Mouse (Mus musculus) heart, adult 2 months (tissue): ENCODE measurements around the gene Extl1. TPM values are rescaled to one million over a fixed set of nuclear protein-coding genes. Genes with fewer than 3 reads are reported as not detected.

Experiments
- DNase-seq, 2 experiments: peaks; one replicate each; pipeline ENCODE4 v3.0.0; 2021
- H3K27ac ChIP-seq: fragments of 200-600 bp; 2 replicates; pipeline ENCODE4 v1.8.1; 2022
- H3K27me3 ChIP-seq: fragments of 200-500 bp; 2 replicates; pipeline ENCODE4 v1.6.1; 2012; ENCODE audit warnings: mild to moderate bottlenecking, low read length, inconsistent platforms, mixed read lengths; ENCODE audit not compliant: control insufficient read depth, insufficient read depth
- H3K36me3 ChIP-seq: fragments of 200-500 bp; 2 replicates; pipeline ENCODE4 v1.6.1; 2012; ENCODE audit warnings: low read length, inconsistent platforms; ENCODE audit not compliant: control insufficient read depth, insufficient read depth
- H3K4me1 ChIP-seq: fragments of 200-500 bp; 2 replicates; pipeline ENCODE4 v1.6.1; 2011; ENCODE audit warnings: low read length; ENCODE audit not compliant: control insufficient read depth, insufficient read depth
- H3K4me3 ChIP-seq: fragments of 200-600 bp; 2 replicates; pipeline ENCODE4 v1.8.1; 2022
- H3K79me2 ChIP-seq: fragments of 200-500 bp; replicated peaks from 2 replicates; pipeline ENCODE4 v1.6.1; 2012; ENCODE audit warnings: mild to moderate bottlenecking, inconsistent platforms, low read length, moderate library complexity, mixed read lengths; ENCODE audit not compliant: control insufficient read depth, insufficient read depth
- H3K9ac ChIP-seq: fragments of 200-500 bp; 2 replicates; pipeline ENCODE4 v1.6.1; 2012; ENCODE audit warnings: low read depth, mild to moderate bottlenecking, control low read depth, inconsistent platforms, low read length, mixed read lengths
- CTCF ChIP-seq: fragments of 200-600 bp; IDR thresholded peaks from 2 replicates; pipeline ENCODE4 v1.8.1; 2022; ENCODE audit warnings: antibody characterized with exemption, mild to moderate bottlenecking, moderate library complexity
- EP300 ChIP-seq: fragments of 200-500 bp; IDR thresholded peaks from 2 replicates; pipeline ENCODE4 v1.6.1; 2011; ENCODE audit warnings: low read depth, low read length, control low read depth; ENCODE audit not compliant: insufficient read depth
- POLR2A ChIP-seq: fragments of 200-500 bp; IDR thresholded peaks from 2 replicates; pipeline ENCODE4 v1.6.1; 2011; ENCODE audit warnings: mild to moderate bottlenecking, low read depth, low read length, control low read depth; ENCODE audit not compliant: insufficient read depth
- WGBS: fragments of 180-500 bp; shearing (Covaris S2); methylation state at CpG from one replicate; pipeline ENCODE4 v1.1.7; 2018; 5-methylcytosine and 5-hydroxymethylcytosine counted together
- intact Hi-C: fragments of 180-260 bp; cut with DNase I; formaldehyde crosslinking; loops from one replicate; pipeline ENCODE4 v1.15.1; 2025
- polyA plus RNA-seq: library from polyadenylated mRNA; depleted of rRNA; stranded (reverse); fragments of >200 nt; gene quantifications from 2 replicates; pipeline ENCODE4 v1.2.3, GENCODE M21; 2012
- total RNA-seq, 2 experiments: library from RNA; stranded (reverse); gene quantifications; 2 replicates each; pipeline ENCODE4 v1.2.3; 2021

The Extl1 gene
- total and polyA plus RNA-seq, 3 experiments: 18.0 to 23.7 (median 19.6) TPM

- DNase-seq: no peak
- 0 out of 2 replicates have a peak, but pooled peaks cover 2% of the 10 kb centered on the region for H3K36me3 ChIP-seq
- intact Hi-C loops: no loop called here
- H3K27ac ChIP-seq: no peak overlapping the region
- no peaks in the 10 kb centered on the region for H3K27me3 ChIP-seq
- no peak for TF ChIP-seq EP300
- peak; percentile 51 for TF ChIP-seq CTCF
- WGBS: 95% methylated on average over 6 of the region's 6 CpGs
- H3K9ac ChIP-seq: no peak overlapping the region
- H3K4me3 ChIP-seq: no peak overlapping the region
- H3K79me2 ChIP-seq: no peaks in the 10 kb centered on the region
- H3K4me1 ChIP-seq: no peaks in the 10 kb centered on the region
These were observed 70.7 kb downstream of the Extl1 start for GRCm38 (mm10) chr4:134312901-134313300.

DNA sequence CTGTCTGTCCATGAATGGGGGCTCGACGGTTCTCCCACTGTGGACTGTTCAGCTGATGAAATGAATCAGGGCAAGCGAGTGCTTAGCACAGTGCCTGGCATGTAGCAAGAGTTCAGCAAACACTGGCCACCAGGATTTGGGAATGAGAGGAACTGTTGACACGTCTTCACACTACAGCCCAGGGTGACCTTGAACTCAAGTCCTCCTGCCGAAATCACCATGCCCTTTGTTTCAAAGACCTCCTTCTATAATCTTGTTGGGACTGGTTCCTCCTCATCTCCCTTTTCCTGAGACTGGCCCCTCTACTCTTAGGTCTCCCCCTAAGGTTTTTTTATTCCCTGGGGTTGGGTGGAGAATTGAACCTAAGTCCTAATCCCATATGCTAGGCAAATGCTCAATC is 71.3 kb downstream of the Extl1 start:
- no peak for DNase-seq
- Histone ChIP-seq H3K27ac (no peak overlapping the region), H3K4me1 (no peaks in the 10 kb centered on the region), H3K4me3 (no peak overlapping the region), H3K36me3 (0 out of 2 replicates have a peak, but pooled peaks cover under 1% of the 10 kb centered on the region), H3K9ac (no peak overlapping the region), H3K27me3 (no peaks in the 10 kb centered on the region), H3K79me2 (no peaks in the 10 kb centered on the region)
- WGBS: 87% methylated on average over 5 of the region's 5 CpGs
- TF ChIP-seq POLR2A (no peak), EP300 (no peak), CTCF (no peak)
- intact Hi-C loops: no loop called here

- Histone ChIP-seq H3K27me3 (no peaks in the 10 kb centered on the region), H3K79me2 (no peaks in the 10 kb centered on the region), H3K4me3 (no peak overlapping the region), H3K27ac (no peak overlapping the region), H3K36me3 (no peaks in the 10 kb centered on the region), H3K9ac (no peak overlapping the region), H3K4me1 (peaks cover 1% of the 10 kb centered on the region; the same call in 1 of the 2 replicates)
- intact Hi-C loops: no loop called here
- no peak for DNase-seq
- no peak for TF ChIP-seq POLR2A
- no peak for TF ChIP-seq EP300
- TF ChIP-seq CTCF: no peak
- WGBS: 77% methylated on average over 9 of the region's 9 CpGs
These were observed 71.9 kb downstream of the Extl1 start for GRCm38 (mm10) chr4:134311784-134312183.

DNA sequence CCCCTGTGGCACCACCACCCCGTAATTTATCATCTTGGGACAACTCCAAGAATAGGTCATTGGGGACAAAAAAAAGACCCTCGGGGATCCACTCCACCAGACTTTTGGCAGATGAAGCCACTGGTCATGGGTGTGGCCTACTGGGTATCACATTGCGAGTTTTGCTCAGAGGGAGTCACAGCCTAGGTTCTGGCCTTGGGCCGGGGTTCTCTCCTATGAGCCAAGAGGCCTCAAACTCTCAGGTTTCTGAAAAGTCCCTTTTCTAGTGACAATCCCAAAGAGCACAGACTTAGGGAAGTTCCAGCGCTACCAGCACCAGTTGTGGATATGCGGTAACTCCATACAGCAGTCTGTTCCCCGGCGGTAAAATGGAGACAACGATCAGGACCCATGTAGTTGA is 73.0 kb downstream of the Extl1 start:
- intact Hi-C loops: no loop called here
- no peak for DNase-seq
- no peak overlapping the region for H3K4me3 ChIP-seq
- H3K9ac ChIP-seq: no peak overlapping the region
- TF ChIP-seq EP300 (no peak), CTCF (no peak), POLR2A (no peak)
- 83% methylated on average over 9 of the region's 9 CpGs for WGBS
- peaks cover 1% of the 10 kb centered on the region; the same call in 1 of the 2 replicates for H3K4me1 ChIP-seq
- no peaks in the 10 kb centered on the region for H3K79me2 ChIP-seq
- no peaks in the 10 kb centered on the region for H3K27me3 ChIP-seq
- H3K27ac ChIP-seq: no peak overlapping the region
- no peaks in the 10 kb centered on the region for H3K36me3 ChIP-seq

DNA sequence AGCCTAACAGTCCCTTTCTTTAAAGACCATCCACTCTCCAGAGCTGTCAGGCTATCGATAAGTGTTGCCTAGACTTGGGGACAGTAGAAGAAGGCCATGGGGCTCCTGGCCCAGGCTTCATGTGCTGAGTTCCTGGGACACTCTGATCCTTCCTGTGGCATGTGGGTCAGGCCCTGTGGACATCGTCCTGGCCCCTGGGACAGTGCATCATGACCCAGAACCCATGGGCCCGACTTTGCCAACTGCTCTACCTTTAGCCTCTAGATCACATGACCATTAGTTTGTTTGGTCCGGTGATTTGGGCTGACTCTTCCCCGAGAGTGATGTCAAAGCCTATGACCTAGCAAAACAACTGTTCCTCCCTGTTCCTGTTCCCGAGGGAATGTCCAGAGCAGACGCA is 73.5 kb downstream of the Extl1 start:
- TF ChIP-seq EP300 (no peak), POLR2A (no peak), CTCF (no peak)
- intact Hi-C loops: no loop called here
- Histone ChIP-seq H3K27me3 (no peaks in the 10 kb centered on the region), H3K9ac (no peak overlapping the region), H3K4me3 (no peak overlapping the region), H3K36me3 (no peaks in the 10 kb centered on the region), H3K79me2 (no peaks in the 10 kb centered on the region), H3K27ac (no peak overlapping the region), H3K4me1 (peaks cover 1% of the 10 kb centered on the region; the same call in 1 of the 2 replicates)
- WGBS: 77% methylated on average over 7 of the region's 7 CpGs
- DNase-seq: no peak

GRCm38 (mm10) chr4:134307367-134308072 is 76.1 kb downstream of the Extl1 start:
- H3K79me2 ChIP-seq: no peaks in the 10 kb centered on the region
- H3K4me3 ChIP-seq: no peak overlapping the region; the same call in 1 of the 2 replicates

More at GRCm38 (mm10) chr4:134307367-134308072, 76.1 kb downstream of the Extl1 start:
- Histone ChIP-seq H3K9ac (no peak overlapping the region), H3K27ac (peak overlapping the region; percentile 55), H3K27me3 (no peaks in the 10 kb centered on the region), H3K36me3 (no peaks in the 10 kb centered on the region), H3K4me1 (peaks cover 1% of the 10 kb centered on the region; the same call in 1 of the 2 replicates)
- DNase-seq: peak; percentile 78 to 84
- intact Hi-C loops: no loop called here
- WGBS: 6% methylated on average over 12 of the region's 12 CpGs
- peak; percentile 57 for TF ChIP-seq CTCF
- 0 out of 2 replicates have a peak, but pooled peaks have one; percentile 38 for TF ChIP-seq EP300
- TF ChIP-seq POLR2A: no peak
